Mouse (Mus musculus) cerebellum, adult 9-10 months (tissue): ENCODE measurements around the gene Tspan9.

Experiments used
- DNase-seq: peaks from one replicate; pipeline ENCODE4 v3.0.0; 2022

Tspan9 gene

DNA sequence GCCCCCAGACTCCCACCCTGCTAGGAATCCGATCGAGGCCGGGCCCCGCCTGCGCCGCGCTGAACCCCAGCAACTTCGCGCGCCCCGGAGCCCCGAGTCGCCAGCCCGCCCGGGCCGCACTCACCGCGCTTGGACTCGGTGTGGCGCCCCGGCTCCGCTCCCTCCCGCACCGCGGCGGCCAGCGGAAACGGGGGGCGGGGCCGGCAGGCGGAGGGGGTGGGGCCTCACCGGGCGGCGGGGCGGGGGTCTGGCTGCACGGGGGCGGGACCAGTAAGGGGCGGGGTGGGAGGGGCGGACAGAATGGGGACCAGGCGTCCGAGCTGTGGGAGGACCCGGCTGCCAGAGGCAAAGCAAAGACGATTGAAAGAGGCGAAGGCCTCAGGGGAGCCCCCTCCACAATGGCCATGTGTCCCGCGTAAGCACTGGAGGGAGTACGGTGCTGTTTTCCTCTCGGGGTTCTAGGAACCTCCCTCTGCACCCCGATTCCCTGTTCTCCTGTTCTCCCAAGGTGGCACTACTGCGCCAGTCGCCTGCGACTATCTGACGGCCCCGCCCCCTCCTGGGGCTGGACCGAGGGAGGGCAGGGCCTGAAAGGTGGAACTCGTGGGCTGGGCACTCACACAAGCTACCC is at the start of gene Tspan9:
Gene Tspan9, minus strand, starts transcription at position 205 of the 631 bp plus-strand sequence.
- peak; percentile 73 for DNase-seq

DNA sequence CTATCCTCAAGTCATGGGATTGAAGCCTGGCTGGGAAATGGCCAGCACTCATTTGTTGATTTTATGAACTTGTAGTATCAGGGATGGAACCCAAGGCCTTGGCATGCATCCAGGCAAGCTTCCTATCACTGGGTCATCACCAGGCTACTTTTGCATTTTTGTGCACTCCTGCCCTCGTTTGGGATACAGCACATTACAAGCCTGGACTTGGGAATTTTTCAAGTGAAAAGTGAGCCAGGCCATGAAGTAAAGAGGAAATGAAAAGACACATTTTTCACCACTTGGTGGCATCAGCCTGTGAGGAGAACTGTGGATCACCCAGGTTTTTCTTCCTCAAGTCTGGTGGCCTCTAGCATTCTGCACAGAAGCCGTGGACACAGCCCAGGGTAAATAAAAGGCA is 40.1 kb upstream of the Tspan9 start:
- DNase-seq = no peak

DNA sequence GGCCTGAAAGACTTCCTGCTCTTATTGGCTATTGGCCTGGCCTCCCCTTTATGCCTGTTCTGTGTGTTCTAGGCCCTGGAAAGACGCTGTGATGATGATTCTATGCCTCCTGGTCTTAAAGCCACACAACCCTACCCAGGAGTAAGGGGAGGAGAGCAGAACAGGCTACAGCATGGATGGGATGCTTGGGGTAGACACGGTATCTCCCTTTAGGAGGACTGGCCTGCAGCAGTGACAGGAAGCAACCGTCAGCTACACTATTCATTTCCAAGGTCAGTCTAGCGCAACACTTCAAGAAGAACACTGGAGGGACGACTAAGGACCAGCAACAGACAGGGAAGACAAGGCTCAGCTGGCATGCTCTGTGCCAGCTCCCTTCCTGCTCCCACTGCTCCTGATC is 37.8 kb upstream of the Tspan9 start:
- no peak for DNase-seq

DNA sequence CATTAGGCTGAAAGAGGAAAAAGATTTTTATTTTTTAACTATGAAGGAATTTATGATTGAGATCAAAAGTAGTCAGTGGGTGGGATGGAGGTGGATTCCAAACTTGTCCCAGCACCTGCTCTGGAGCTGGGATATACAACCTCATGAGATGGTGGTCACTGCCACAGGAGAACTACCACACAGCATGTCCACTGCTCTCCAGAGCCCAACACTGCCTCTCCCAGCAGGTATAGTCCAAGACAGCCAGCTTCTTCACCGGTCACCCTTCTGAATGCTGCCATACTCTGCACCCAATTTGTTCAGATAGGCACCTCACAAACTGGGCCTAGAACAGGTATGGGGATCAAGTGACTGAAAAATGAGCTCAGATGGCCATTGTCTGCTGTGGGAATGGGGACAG is 36.3 kb upstream of the Tspan9 start:
- no peak for DNase-seq

DNA sequence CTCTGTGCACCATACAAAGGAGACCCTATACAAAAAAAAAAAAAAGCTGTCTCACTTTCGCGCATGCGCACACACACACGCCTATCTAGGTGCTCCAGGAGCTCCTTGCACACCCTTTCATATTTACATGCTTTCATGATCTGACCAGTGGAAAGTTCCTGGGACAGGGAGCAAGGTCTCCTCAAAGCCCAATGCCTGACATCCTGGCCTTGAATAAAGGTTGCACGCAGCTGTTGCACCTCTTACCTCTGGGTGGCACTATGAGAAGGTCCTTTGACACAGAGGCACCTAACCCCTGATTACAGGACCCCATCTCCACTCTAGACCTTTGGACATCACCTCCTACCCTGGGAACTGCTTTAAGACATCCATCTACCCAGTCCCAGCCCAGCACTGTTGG is 35.9 kb upstream of the Tspan9 start:
- DNase-seq = no peak

DNA sequence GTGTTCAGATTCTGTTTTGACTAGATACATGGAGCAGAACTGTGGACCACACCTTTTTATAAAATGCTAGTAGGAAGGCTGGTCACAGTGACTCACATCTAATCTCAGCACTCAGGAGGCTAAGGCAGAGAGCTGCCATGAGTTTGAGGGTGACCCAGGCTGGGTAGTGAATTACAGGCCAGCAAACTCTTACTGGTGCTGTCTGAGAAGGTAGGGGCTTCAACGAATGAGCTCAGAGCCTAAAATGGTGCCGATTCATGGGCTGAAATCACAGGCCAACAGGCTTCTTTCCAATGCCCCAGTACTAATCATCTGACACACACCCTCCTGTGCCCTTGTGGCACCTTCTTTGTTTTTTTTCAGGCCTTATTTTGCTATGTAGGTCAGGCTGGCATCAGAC is 35.3 kb upstream of the Tspan9 start:
- DNase-seq = no peak

DNA sequence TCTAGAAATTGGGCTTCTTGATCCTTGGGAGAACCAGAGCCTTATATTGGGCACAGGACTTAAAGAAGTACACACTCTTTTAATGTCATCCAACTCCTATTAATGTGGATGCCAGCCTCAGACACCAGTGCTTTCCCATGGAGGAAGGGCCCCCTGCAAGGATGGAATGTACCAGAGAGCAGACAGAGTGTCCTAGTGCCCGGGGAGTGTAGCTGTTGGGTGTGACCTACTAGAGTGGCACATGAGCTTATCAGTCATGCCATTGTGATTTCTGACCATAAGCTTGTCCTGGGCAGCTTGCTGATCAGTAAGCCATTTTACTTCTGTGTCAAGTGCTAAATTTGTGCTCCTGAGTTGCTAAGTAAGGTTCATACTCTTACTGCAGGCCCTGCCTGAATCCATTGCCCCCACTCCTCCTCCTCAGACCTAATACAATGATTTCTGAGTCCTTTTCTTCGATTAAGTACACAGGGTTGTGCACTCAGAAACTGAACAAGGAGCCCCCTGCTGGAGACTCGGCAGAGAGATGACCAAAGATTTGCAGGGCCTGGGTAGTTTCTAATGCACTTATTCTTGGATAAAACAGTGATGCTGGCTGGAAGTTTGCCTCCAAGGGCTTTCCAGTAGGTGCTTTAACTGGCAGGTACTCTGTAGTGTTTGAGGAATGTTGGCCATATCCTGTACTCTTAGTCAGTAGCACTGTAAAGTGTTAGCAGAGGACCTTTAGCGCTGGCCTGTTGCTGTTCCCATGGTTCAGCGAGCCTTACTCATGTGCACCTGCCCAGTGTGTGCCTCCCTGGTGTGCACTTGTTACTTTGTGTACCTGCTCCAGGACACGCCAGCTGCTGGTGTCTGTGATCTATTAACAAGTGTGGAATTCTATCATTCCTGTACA is 25.6 kb upstream of the Tspan9 start:
- DNase-seq = peak; percentile 34

DNA sequence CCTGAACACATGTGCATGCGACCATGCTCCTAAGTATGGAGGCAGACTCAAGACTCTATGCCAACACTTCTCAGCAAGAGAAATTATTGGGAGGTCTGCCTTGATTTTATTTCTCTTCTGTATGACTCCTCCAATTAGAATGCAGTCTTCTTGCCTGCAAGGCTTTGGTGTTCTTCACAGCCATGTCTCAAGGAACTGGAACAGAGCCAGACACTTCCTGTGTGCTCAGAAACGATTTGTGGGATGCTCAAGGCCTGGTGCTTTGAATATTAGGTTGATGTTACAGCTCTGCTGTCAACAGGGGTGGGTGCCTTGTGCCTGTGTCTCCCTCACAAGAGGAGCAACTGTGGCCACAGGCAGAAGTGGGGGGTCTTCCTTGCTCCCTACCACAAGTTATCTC is 22.2 kb upstream of the Tspan9 start:
- no peak for DNase-seq

DNA sequence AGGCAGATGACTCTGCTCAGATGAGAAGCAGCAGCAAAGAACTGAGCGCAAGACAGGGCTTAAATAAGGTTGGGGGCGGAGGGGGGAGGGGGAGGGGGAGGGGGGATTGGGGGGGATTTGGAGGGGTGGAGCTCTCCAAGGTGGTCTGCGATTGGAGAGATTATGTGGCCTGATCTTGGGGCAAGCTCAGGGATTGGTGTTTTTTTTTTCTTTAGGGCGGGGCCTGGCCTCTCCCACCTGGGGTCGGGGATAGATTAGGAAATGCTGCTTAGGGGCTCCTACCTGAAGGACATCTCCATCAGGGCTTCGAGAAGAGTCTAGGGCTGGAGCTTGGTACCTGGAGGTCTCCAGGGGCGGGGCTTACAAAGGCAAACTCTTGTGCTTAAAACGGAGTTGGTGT is 21.2 kb upstream of the Tspan9 start:
- DNase-seq = no peak

DNA sequence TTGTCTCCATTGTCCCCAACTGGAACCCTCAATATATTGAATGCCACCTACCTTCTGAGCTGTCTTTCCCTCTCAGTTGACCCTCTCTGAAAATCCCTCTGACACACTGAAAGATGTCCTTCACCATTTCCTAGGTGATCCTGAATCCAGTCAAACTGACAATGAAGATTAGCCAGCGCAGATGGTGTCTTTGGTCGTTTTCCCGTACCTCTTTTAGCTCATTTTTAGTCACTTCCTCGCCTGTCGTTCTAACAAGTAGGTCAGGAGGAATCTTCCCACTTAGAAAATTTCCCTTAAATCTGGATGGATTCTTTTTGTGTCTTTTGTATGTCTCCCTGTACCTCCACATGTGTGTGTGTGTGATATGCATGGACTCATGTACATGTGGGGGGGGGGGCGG is 15.7 kb upstream of the Tspan9 start:
- DNase-seq = peak; percentile 54

DNA sequence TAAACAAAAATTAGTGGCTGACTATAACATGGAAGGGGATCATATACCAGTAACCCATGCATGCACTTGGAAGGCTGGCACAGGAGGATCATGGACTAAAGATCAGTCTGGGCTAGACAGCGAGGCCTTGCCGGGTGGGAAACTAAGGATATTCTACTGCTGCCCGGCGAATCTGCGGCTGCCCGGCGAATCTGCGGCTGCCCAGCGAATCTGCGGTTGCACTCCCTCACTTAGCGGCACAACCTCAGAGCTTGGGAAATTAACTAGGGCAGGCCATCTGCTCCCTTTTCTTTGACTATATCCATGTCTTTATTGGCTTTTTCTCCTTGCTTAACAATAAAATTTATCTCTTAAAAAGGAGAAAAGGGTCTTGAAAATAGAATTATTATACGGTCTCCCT is 14.6 kb upstream of the Tspan9 start:
- no peak for DNase-seq

DNA sequence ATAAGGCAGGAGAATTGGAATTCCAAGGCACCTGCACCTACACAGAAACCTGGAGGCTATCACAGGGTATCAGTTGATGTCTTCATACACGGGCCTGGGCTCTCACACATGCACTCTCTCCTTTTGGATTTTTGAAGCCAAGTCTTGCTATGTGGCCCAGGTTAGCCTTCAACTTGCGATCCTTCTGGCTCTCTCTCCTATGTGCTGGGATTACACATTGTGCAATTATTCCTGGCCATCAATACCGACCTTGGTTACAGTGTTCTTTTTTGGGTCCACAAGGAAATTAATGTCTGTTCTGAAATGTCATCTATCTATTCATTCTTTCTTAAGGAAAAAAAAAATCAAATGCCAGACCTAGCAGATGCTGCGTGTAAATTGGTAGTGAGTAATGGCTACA is 13.1 kb upstream of the Tspan9 start:
- DNase-seq = no peak

DNA sequence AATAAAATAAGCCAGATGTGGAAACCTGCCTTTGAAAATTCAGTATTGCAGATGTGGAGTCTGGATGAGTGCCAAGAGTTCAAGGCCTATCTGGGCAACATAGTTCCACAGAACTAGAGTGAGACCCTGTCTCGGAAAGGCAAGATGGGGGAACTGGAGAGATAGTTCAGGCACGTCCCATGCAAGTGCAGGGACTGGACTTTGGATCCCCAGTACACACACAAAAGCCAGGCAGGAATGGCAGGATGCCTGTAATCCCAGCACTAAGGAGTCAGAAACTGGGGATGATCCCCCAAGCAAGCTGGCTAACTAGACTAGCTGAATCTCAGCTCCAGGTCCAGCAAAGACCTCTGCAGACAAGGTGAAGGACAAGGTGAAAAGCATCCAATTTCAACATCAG is 12.5 kb upstream of the Tspan9 start:
- no peak for DNase-seq

DNA sequence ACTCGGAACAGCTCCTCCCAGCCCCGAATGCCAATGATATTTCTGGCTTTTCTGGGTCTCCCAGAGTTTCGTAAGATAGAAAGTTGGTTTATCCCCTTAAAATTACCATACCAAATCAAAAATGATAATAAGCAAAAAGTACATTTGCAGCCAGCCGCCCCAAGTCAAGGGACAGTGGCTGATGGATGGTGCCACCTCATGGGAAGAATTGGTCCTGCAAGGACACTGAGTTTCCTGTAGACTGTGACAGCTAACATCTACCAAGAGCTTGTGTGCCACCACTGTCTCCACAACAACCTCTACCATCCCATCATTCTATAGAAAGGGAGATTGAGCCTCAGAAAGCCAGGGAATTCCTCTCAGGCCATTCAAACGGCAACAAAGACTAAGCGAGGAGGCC is 2.4 kb upstream of the Tspan9 start:
- DNase-seq = peak; percentile 68

DNA sequence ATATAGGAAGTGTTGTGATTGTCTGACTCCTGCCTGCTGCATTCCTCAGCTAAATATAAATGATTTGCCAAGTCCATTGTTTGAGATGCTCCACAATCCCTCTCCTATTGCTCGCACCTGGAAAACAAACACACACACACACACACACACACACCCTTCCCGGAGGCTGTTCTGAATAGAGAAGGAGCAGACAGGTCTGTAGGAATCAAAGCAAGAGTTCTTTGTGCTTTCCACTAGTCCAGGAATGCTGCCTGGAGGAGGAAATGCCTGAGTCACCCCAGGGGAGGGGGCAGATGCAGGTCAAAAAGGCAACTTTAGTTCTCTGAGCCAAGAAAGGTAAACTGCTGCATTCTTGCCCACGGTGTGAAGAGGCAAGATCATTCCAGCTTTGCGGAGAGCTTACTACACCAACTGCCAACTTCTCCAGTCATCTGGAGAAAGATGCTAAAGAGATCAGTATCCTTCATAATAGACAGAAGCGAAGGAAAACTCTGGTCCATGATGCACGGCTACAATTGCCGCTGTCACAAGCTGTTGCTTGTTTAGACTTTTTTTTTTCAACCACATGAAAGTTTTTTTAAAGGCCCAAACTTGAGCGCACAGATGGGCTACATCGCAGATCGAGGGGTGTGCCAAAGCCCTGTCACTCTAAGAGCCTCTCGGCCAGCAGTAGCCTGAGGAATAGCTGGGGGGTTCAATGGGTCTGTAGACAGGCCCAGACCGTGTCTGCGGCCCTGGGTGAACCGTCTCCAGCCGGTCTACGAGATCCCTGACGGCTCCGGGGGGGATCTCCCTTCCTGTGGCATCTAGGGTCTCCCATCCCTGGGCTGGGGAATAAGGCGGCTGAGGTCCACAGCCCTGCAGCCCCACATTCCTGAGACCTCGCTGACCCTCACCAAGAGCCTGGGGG is 770 bp downstream of the Tspan9 start:
- DNase-seq = no peak

DNA sequence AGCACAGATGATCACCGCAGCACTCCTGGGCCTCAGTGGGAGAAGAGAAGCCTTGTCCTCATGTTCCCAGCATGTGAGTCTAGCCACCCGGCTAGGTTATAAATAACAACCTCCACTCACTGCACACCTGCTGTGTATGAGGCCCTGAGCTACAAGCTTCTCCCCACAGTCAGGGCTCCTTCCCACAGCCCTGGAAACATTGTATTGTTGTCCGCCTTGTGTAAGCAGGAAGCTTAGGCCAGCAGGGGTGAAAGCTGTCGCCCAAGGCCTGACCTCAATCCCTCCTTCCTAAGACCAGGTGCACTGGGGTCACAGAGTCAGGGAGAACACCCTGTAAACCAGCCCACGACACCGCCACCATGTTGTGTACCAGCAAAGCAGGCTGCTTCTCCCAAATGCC is 2.7 kb downstream of the Tspan9 start:
- no peak for DNase-seq

DNA sequence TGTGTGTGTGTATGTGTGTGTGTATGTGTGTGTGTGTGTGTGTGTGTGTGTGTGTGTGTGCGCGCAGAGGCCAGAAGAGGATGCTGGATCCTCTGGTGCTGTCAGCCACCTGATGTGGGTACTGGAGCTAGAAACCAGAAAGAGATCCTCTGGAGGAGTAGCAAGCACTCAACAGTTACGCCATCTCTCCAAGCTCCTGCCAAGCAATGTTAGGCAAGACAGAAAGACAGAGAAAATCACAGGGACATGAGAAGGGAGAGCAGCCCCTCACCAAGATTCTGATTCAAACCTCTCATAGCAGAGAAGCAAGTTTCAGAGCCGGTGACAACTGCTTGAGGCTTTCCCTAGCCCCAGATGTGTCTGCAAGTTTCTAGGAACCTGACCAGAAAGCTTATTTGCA is 5.5 kb downstream of the Tspan9 start:
- no peak for DNase-seq

DNA sequence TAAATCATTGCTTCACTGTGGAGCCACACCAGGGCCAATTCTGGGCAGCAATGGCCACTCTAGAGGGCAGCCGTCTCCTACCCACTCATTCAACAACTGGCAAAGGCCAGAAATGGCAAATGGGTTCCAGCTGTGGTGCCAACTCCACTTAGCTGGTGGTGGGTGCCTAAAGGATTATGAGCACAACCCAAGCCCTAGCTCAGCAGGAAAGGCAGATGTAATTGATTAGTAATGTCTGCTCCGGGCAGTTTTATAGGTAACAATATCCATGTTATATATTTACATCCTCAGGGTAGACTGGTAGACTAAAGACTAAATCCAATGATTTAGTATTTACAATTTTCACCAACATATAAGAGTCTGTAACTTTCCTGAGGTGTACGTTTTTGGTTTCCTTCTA is 6.7 kb downstream of the Tspan9 start:
- DNase-seq = no peak

DNA sequence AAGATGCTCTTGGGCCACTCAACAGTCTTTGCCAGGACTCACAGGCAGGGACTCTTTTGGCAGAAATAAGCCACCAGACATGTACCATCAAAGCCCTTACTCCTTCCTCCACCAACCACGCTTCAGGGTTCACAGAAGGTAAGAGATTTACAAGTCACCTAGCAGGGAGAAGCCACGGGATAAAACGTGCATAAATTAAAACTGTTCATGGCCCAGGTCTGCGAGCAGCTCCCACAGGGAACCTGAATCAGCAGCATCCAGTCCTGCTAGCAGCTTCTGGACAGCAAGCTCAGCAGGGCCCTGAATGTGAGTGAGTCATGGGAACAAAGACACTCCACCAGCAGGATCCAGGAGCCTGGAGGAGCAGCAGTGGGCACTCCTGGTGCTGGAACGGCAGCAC is 7.9 kb downstream of the Tspan9 start:
- DNase-seq = no peak

DNA sequence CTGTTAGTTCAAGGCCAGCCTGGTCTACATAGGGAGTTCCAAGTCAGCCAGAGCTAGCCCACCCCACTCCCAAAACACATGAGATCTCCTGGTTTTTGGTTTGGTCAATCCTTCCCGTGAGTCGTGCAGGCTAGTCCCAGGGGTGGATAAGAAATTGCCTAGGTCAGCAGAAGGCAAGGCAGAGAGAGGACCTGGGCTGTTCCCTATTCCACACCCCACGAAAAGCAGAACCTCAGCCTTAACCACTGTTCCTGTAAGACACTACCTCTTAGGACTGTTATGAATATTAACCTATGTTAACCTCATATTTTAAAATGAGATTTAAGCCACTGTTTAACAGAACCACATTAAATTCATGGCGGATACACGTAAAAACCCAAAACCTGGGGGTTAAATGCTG is 8.4 kb downstream of the Tspan9 start:
- no peak for DNase-seq

DNA sequence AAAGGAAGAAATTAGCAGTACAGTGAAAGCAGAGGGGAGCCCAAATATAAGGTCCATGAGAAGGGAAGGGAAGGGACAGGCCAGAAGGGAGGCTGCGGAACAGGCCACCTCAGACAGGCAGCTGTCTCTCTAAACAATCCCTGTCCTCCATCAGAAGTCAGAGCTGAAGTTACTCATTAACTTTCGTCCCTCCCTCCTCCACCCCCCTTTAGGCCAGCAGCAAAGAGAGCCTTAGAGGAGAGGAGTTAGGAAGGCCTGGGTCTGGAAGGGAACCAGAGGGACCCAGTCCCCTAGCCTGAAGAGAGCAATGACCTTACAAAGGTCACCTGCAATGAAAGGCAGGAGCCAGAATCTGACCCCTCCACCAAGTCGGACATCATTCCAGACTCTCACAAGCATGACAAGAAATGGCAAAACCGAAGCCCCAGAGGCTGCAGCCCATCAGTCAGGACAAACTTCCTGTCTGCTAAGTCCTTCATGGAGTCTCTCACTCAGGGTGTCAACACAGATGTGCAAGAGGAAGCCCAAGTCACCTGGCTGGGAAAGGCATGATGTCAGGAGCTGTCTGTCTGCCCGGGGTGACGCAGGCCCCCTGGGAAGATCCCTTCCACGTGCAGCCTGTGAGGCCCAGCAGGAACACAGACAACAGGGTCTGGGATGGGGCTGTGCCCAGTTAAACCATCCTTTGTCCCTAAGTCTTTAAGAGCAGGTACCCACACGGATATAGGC is 9.0 kb downstream of the Tspan9 start:
- DNase-seq = no peak

DNA sequence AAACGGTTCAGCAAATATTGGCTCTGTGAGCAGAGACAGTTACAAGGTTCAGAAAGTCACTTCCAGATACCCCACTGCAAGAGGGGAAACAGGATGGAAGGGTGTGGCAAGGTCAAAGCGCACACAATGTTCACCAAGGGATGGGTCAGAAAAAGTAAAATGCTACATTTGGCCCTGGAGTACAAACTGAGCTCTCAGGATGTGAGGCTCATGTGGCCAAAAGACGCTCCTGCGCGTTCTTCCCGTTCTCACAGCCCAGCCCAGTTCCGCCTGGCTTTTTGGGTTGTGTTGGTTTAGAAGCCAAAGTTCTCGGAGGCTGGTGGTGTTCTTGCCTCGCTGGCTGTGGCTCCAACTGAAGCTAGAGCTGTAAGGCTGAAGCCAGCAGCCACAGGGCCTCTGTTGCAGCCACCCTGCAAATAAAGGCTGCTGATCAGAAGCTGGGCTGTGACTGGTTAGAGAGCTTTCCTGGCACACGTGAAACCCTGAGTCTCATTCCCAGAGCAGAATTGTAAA is 9.7 kb downstream of the Tspan9 start:
- no peak for DNase-seq

DNA sequence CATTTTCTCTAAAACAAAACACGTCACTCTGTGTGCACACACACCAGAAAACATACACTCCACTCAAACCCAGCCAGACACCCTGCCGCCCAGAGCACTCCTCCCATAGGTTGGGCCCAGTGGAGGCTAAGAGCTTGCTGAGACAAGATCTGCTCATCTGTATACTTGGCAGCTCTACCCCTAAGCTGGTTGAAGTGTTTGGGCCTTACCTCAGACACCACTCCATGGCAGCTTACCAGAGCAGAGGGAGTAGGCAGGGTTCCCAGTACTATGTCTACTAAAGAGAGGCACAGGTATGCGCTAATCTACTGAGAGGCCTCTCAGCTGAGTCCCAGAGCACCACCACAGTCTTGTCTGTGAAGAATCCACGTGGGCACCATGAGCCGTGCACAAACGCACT is 10.8 kb downstream of the Tspan9 start:
- no peak for DNase-seq
